Mouse (Mus musculus) CH12F3 (cell line): ENCODE data around the gene Fam198a.

ENCODE experiments used
- in situ Hi-C: fragments of 300-500 bp; cut with MboI; formaldehyde crosslinking; loops from 2 replicates; pipeline ENCODE4 v1.14.3; 2020; ENCODE audit warnings: low sequenced_read_pairs

Gene Fam198a

DNA sequence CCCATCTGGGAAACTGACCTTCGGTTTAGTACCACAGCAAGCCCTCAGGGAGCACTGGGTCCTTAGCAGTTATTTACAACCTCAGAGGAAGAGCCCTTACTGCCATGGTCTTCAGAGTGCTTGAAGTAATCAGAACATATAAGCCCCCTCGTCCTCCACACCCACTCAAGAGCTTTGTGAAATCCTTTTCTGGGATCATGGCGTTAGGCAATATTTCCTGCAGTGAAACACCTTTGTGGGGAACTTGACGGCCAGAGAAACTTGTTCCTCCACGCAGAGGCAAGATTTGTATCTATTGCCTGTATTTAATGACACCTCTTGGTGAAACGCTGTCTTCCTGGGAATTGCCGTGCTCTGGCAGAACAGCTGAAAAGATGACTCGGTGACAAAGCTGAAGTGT is 24.8 kb upstream of the Fam198a start:
- in situ Hi-C loops = no loop called here

DNA sequence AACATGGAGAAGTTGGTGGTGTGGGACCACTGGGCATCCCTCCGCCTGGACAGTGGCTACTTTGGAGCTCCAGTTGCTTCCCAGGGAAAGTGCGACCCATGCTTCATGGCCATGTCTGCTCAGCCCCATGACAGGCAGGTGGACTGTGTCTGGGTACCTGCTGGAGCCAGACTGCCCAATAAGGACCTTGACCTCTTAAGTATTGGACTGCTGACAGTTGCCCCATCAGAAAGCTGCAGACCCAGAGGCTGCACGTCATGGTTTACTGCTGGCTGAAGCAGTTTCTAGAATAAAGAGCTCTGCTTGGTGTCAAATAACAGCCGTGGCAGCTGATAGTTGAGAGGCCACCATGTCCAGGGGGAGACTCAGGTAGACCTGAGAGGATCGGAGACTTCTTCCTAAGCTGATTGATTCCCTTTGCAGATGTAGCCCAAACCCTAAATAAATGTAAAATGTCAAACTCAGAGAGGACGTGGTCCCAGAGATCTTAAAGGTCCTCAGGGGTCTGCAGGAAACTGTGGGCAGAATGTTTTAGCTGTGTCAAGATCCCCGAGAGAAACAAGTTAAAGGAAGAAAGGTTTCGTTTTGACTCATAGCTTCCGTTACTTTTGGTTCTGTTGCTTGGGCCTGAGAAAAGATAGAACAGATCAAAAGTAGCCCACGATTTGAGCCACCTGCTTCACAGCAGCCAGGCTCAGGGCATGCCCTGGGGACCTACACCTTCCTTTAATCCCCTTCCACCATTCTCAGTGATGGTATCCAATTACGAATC is 24.0 kb upstream of the Fam198a start:
- in situ Hi-C loops = no loop called here

DNA sequence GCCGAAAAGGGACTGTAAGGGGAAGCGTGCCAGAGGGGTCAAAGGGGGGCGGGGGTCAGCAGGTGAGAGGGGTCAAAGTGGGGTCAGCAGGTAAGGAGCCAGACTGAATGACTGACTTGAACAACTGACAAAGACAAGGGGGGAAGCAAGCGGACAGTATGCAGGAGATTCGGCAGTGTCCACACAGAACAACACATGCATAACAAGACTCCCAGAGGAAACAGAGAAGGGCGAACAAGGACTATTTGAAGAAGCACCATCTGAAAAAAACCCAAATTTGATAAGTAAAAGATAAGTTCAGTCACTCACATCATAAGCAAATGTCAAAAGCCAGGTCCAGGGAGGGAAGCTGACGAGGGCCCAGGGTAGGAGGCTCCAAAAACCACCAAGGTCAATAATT is 23.1 kb upstream of the Fam198a start:
- in situ Hi-C loops = no loop called here

DNA sequence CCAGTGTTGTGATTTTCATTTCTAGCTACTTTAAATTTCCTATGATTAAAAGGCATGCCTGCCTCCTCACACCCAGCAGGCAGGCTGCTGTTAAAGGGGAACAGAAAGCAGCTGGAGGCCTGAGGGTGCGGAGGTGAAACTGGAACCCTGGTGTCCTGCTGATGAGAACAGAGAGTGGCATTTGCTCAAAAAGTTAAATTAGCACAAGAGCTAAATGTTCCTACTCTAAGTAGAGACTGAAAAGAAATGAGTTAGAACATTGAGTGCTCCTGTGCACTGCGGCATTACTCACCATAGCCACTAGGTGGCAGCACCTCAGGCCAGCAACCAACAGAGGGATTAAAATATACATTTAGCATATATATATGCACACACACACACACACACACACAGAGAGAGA is 22.3 kb upstream of the Fam198a start:
- in situ Hi-C loops = no loop called here

DNA sequence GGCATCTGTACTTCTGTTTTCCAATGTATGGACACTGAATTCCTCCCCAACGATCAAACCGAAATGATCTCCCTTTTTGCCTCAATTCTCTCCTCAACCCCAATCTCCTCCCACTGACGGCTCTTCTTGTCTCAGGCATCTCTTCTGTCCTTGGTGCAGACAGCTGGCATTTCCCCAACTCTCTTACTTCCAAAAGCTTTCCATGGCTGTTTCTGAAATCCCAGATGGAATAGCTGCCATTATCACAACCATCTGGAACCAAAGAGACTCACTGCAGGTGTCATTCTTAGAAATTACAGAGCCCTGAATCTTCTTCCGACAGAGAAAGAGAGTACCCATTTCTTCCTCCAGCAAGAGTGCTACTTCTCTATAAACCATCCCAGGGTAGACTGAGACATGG is 15.9 kb upstream of the Fam198a start:
- in situ Hi-C loops = no loop called here

DNA sequence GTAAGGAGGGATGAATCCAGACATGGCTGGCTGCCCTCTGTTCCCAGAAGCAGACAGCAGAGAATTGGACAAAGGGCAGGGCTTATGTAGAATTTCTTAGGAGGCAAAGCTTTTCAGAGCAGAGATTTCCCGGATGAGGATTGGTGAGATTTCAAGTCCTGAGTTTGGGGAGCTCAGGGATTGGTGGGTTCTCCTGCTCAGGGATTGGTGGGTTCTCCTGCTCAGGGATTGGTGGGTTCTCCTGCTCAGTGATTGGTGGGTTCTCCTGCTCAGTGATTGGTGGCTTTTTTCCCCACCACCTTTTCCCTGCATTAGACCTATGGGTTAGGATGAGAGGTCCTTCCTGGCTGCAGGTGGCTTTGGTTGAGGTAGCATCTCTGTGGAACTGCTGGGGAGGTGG is 13.8 kb upstream of the Fam198a start:
- in situ Hi-C loops = no loop called here

DNA sequence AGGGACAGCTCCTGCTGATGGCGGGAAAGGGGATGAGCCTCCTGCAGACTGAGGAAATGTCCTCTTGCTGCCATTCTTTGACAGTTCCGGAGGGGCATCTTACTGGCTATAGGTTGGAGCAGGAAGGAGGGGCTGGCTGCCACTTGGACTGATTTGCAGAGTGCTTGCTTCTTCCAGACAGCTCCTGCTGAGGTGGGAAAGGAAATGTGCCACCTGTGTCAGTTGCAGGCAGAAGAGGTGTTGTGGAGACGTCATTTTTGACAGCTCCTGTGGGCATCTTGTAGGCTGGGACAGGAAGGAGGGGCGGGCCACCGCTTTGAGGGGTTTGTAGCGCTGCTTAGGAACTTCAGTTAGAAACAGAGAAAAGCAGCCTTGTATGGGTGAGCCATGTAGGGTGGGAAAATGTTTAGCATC is 13.3 kb upstream of the Fam198a start:
- in situ Hi-C loops = no loop called here

DNA sequence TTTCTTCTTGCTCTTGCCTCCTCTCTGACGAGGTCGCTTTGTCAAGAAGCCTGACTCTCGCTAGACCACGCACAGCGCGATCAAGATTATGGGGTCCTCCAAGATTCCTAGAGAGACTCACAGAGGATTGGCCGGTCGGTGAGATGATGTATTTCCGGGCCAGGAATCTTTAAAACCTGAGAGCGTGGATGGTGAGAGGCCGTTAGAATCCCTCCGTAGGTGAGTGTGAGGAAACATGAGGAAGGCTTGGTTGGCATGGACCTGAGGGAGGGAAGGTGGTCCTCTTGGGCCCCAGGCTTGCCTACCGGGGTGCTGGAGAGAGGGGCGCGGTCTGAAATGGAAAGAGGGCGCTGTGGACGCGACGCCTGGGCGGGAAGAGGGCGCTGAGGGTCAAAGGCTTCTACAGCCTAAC is 12.8 kb upstream of the Fam198a start:
- in situ Hi-C loops = no loop called here

DNA sequence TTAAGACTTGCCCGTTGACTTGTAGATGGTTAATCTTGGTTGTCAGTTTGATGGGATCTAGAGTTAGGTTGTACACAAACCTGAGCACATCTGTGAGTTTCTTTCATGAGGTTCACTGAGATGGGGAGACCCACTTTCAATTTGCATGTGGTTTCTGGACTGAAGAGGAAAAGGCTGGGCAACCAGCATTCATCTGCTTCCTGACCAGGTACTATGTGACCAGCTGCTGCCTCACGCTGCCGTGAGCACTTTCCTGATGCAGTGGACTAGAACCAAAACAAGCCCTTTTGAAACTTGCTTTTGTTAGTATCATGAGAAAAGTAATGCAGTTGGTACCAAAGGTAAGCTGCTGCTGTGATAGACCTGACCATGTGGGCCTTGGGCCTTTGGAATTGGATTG is 7.8 kb upstream of the Fam198a start:
- in situ Hi-C loops = no loop called here

DNA sequence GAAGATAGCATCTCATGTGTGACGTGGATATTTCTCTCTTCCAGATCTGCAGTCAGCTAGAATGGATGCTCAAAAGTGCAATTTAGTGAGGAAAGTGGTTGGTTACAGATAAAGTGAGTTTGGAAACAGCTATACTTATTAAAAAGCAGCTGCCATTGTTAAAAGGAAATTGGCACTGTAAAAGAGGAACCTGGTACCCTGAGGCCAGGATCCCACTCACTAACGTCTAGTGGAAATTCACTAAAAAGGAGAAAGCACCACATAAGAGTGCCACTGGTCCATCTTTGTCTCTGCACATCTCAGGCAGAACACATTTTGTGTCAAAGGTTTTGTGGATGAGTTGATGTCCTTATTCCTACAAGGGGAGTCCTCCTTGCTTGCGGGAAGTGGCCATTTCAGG is 7.2 kb upstream of the Fam198a start:
- in situ Hi-C loops = no loop called here

DNA sequence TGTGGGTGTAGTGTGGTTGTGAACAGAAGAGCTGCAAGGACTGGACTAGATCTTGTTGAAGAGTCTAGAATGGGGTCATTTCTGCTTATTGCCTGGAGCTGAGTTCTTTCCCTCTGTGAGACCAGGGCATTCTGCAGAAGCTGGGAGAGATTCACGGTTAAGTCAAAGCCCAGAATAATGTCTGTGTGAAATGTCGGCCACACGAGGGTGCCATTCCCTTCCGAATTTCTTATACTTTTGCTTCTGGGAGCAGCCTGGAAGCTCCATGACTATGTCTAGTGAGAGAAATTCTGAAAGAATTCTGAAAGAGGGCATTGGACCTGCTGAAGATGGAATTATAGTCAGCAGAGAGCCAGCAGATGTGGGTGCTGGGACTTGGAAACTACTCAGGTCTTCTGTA is 3.0 kb upstream of the Fam198a start:
- in situ Hi-C loops = no loop called here

DNA sequence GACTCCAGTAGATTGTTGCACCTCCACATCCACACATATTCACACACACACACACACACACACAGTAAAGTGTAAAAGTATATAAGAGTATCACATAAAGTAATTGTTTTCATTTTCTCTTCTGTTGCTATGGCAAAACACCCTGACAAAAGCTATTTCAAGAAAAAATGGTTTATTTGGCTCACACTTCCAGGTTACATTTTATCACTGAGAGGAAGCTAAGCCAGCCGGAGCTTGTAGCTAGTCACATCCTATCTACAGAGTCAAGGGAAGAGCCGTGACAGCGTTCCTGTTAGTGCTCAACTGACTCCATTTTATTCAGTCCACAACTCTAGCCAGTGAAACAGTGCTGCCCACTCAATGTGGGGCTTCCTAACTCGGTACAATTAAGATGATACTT is 2.4 kb upstream of the Fam198a start:
- in situ Hi-C loops = no loop called here

DNA sequence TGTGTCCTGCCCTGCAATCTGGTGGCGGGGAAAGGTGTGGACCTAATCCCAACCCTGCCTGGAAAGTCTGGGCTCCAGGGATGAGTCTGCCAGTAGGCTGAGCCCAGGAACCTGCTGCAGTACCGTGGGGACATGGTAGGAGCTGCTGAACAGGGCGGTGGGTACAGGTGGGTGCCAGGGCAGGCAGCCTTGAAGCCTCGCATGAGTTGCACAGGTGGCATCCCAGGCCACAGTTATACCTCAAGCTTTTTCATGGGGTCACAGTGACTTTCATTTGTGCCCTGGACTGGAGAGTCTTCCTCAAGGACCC is 281 bp downstream of the Fam198a start:
- in situ Hi-C loops = no loop called here

DNA sequence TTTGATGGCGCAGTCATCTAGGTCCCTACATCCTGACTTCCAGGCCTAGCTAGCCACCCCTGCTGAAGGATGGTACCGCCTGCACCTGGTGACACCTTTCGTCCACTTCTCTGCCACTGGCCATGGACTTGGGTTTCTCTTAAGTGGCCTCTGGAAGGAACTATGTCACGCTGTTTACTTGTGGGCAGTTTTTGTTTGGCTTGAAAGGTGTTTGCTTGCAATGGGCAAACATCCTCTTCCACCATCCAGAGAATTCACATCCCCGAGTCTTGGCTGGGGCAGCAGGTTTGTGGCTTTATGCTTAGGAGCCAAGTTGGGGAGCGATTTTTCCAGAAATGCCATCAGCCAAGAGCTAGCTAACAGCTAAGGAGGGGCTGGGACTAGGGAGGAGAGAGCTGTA is 1.8 kb downstream of the Fam198a start:
- in situ Hi-C loops = no loop called here

DNA sequence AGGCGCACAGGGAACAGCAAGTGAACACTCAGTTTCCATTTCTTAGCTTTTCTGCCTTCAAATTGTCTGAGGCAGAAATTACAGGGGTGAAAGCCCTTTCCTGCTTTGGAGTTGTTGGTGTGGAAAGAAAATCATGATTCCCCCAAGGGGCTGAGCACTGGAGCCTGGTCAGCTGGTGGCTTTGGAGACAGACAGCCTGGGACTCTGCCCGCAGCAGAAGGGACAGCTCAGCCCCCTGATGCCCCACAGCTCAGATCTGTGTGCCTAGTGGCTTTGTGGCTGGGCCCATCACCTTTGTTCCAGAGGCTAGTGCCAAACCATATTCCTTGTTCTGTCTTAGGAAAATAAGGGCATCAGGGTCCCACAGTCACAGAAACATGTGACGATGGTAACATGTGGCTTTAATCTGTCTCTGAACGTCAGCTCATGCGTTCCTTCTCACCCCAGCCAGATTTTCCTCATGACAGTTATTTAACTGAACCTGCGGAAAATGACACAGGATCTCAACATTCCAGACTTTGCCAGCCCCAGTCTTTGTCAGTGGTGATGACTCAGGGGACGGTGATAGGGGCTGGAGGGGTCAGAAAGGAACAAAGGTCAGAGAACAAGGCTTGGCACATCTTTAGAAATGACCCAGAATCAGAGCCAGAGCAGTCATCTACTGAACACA is 9.3 kb downstream of the Fam198a start:
- in situ Hi-C loops = no loop called here

DNA sequence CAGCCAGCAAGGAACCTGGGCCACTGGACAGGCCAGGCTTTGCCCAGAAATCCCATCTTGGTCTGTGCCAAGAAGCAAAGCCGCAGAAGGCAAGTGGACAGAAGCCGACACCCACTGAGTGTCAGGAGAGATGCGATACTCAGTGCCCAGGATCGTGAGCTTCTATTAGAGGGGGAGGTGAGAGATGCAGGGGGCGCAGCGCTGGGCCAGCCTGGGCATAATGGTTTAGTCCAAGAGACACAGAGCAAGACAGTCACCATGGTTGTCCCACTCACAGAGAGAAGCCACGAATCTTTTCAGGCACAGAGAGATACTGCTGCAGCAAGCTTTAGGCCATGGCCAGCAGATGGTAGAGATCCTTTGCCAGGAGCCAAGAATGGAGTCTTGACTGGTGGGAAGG is 14.2 kb downstream of the Fam198a start:
- in situ Hi-C loops = no loop called here

DNA sequence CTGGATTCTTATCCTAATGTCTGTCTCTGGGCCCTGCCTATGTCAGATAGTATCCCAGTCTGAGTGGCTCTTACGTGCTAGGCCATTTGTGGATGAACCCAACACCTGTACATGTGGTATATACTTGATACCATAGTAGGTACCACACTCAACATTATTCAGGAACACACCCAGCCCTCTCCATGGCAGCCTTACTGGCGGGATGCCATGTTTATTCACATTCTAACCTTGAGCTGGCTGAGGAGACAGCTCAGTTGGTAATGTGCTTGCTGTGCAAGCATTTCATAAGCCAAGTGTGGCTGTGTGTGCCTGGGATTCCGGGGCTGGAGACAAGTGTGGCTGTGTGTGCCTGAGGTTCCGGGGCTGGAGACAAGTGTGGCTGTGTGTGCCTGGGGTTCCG is 17.5 kb downstream of the Fam198a start:
- in situ Hi-C loops = no loop called here

DNA sequence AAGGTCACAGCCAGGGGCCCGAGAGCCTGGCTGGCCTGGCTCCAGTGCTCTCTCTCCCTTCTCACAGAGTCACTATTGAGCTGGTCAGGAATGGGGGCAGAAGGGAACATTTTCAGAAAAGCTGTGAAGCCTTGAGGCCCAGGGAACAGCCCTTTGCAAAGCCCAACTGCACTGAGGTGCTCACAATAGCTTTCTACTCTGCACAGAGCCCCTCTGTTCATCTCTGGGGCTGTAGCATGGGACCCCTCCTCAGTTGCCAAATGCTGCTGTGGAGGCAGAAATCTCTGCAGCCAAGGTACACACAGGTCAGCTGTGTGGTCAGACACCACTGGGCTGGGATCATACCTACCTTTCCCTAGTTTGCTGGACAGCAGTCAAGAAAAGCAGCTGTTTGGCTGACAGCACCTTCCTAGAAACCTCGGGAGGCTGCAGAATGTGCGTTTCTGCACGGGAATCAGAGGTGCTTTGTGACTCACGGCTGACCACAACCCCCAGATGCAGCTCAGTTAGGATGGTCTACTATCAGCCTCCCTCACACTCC is 19.1 kb downstream of the Fam198a start:
- in situ Hi-C loops = no loop called here

DNA sequence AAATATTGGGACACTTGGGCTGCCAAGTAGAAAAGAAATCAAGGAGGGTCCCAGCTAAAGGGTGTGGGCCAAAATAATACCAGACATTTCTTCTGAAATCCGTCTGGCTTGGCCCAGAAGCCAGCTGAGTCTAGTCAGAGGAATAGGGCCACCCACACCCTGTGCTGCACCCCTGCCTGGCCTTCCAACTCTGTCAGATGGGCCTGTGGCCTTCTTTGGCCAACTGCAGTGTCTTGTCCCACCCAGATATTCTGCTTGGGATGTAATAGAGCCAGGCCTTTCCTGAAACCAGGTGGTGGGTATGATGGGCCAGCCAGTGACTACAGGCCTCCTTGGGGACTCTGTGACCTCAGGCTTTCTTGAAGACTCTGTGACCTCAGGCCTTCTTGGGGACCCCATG is 22.4 kb downstream of the Fam198a start:
- in situ Hi-C loops = no loop called here

DNA sequence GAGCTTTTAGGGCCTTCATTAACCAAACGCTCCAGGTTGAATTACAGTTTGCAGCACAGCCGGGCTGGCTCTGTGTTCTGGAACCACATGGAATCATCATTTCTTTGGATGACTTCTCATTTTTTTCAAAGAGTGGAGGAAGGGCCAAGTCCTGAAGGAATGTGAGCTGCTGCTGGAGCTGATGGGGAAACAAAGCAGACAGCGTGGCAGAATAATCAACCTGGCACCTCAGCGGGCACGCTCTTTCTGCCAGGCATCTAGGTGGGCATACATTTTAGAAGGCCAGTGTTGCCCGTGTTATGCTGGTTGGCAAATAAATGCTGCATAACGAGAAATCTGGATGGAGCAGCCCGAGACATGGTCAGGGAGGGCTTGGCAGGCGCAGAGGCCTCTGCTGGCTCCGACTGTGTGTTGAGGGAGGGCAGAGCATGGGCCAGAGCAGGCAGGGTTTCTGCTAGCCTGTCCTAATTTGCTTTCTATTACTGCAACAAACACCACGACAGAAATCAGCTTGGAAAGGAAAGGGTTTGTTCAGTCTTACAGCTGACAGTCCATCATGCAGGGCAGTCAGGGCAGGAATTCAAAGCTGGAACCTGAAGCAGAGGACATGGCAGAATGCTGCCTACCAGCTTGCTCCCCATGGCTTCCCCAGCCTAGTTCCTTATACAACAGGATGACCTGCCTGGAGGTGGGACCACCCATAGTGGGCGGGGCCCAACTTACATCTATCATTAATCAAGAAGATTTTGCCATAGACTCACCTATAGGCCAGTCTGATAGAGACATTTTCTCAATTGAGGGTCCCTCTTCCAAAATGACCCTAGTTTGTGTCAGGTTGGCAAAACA is 23.6 kb downstream of the Fam198a start:
- in situ Hi-C loops = no loop called here

DNA sequence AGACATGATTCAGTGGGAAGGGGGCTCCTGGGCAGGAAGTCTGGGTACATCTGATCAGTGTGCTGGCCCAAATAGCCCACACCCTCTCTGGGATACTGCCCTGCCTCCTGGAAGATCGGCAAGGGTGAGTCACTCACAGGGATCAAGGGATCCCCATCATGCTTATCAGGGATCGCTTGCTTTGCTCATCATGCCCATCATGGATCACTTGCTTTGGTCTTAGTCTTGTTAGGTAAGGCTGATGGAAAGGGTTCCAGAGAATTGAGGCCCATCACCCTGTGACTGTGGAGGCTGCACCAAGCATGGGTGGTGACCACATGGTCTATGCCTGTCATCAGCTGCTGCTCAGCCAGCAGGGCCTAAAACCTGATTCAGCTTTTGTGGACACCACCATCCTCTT is 24.5 kb downstream of the Fam198a start:
- in situ Hi-C loops = no loop called here

DNA sequence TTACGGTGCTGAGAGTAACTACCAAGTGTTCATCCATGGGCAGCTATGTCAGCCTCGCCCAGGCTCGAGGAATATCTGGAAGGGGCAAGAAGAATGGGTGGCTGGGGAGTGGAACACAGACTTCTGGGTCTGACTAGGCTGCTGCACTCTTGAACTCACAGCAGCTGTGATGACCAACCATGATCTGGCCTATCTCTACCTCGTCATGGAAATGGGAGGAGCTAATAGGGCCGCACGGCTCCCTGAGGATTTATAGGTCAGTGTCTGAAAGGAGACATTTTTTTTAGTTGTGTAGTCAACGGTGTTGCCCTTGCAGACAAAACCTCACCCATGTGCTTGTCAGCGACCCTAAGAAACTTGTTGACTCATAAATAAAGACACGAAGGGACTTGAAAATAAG is 30.3 kb downstream of the Fam198a start:
- in situ Hi-C loops = loop anchor here (10.0 kb wide), 2 partner anchors 106 to 136 kb away; no protein-coding TSS in a partner anchor
